Mouse (Mus musculus) WW6 (cell line): ENCODE measurements at regions not wholly inside any gene's neighbourhood (a gene's known extent, or its start where the extent isn't known, plus 50 kb on each side); places are given as distances from the start of the nearest gene placed in this dataset.

Experiments used
- DNase-seq: peaks from one replicate; pipeline ENCODE4 v3.0.0-alpha.2; 2013; ENCODE audit warnings: low read depth, low spot score

- DNase-seq: no peak
These were observed 210.0 kb upstream of the Lrrn1 start for GRCm38 (mm10) chr6:107319565-107319964.

- no peak for DNase-seq
These were observed 179.1 kb upstream of the Lrrn1 start for GRCm38 (mm10) chr6:107350503-107350902.

- no peak for DNase-seq
These were observed 154.3 kb upstream of the Lrrn1 start for GRCm38 (mm10) chr6:107375274-107375673.

- DNase-seq: no peak
These were observed 151.1 kb upstream of the Lrrn1 start for GRCm38 (mm10) chr6:107378489-107378888.

GRCm38 (mm10) chr6:107380621-107381020, 148.9 kb upstream of the Lrrn1 start:
- DNase-seq: no peak

GRCm38 (mm10) chr6:107386094-107386678, 143.4 kb upstream of the Lrrn1 start:
- no peak for DNase-seq

GRCm38 (mm10) chr6:107389892-107390291, 139.7 kb upstream of the Lrrn1 start:
- DNase-seq: no peak

GRCm38 (mm10) chr6:107394611-107395010, 135.0 kb upstream of the Lrrn1 start:
- DNase-seq: no peak

GRCm38 (mm10) chr6:107415766-107416165, 113.8 kb upstream of the Lrrn1 start:
- no peak for DNase-seq

- DNase-seq: no peak
These were observed 107.5 kb upstream of the Lrrn1 start for GRCm38 (mm10) chr6:107422091-107422490.

- DNase-seq: no peak
These were observed 103.0 kb upstream of the Lrrn1 start for GRCm38 (mm10) chr6:107426529-107426928.

GRCm38 (mm10) chr6:107431033-107431432, 98.5 kb upstream of the Lrrn1 start:
- no peak for DNase-seq

GRCm38 (mm10) chr6:107442058-107442457, 87.5 kb upstream of the Lrrn1 start:
- DNase-seq: no peak

- DNase-seq: no peak
These were observed 85.2 kb upstream of the Lrrn1 start for GRCm38 (mm10) chr6:107444336-107444735.

- no peak for DNase-seq
These were observed 70.3 kb upstream of the Lrrn1 start for GRCm38 (mm10) chr6:107459220-107459619.

GRCm38 (mm10) chr6:107462440-107462839, 67.1 kb upstream of the Lrrn1 start:
- no peak for DNase-seq

- DNase-seq: no peak
These were observed 56.2 kb upstream of the Lrrn1 start for GRCm38 (mm10) chr6:107473395-107473794.

GRCm38 (mm10) chr6:107474125-107474524, 55.4 kb upstream of the Lrrn1 start:
- DNase-seq: no peak
